Mouse (Mus musculus) small intestine, adult 2 months (tissue): ENCODE data around the gene Sema4f. TPM values are rescaled to one million over a fixed set of nuclear protein-coding genes. Genes with fewer than 3 reads are reported as not detected.

ENCODE experiments used
- H3K27ac ChIP-seq: fragments of 200-500 bp; 2 replicates; pipeline ENCODE4 v1.5.1; 2012; ENCODE audit warnings: low read depth, low read length, control low read depth, inconsistent platforms; ENCODE audit not compliant: insufficient read depth
- H3K27me3 ChIP-seq: fragments of 200-500 bp; 2 replicates; pipeline ENCODE4 v1.6.1; 2012; ENCODE audit warnings: mild to moderate bottlenecking, moderate library complexity, low read length, inconsistent platforms; ENCODE audit not compliant: control insufficient read depth, insufficient read depth
- H3K36me3 ChIP-seq: fragments of 200-500 bp; 2 replicates; pipeline ENCODE4 v1.6.1; 2012; ENCODE audit warnings: mild to moderate bottlenecking, low read length, control low read depth, inconsistent platforms; ENCODE audit not compliant: control insufficient read depth, insufficient read depth
- H3K4me1 ChIP-seq: fragments of 200-500 bp; 2 replicates; pipeline ENCODE4 v1.6.1; 2012; ENCODE audit warnings: low read length, inconsistent platforms, mixed read lengths; ENCODE audit not compliant: control insufficient read depth, insufficient read depth, insufficient read length
- H3K4me3 ChIP-seq: fragments of 200-500 bp; 2 replicates; pipeline ENCODE4 v1.5.1; 2012; ENCODE audit warnings: low read depth, mild to moderate bottlenecking, control low read depth, inconsistent platforms, low read length, moderate library complexity
- CTCF ChIP-seq: fragments of 200-500 bp; IDR thresholded peaks from 2 replicates; pipeline ENCODE4 v1.5.1; 2012; ENCODE audit warnings: low read depth, mild to moderate bottlenecking, control low read depth, inconsistent platforms, low read length, moderate library complexity, mixed read lengths; ENCODE audit not compliant: insufficient replicate concordance, insufficient read length; ENCODE audit errors: extremely low read depth
- POLR2A ChIP-seq: fragments of 200-500 bp; IDR thresholded peaks from 2 replicates; pipeline ENCODE4 v1.6.1; 2012; ENCODE audit warnings: low read depth, mild to moderate bottlenecking, control low read depth, inconsistent platforms, low read length, moderate library complexity
- WGBS: fragments of 180-500 bp; shearing (Covaris S2); methylation state at CpG from one replicate; pipeline ENCODE4 v1.1.7; 2018; 5-methylcytosine and 5-hydroxymethylcytosine counted together
- polyA plus RNA-seq: library from polyadenylated mRNA; depleted of rRNA; stranded (reverse); fragments of >200 nt; gene quantifications from 2 replicates; pipeline ENCODE4 v1.2.3, GENCODE M21; 2012

Sema4f gene
- polyA plus RNA-seq, 1 experiment, result 0.29 TPM

- Histone ChIP-seq H3K27ac (no peak overlapping the region), H3K27me3 (no peaks in the 10 kb centered on the region), H3K36me3 (no peaks in the 10 kb centered on the region)
Measured at GRCm38 (mm10) chr6:82921426-82922224, 17.9 kb downstream of the Sema4f start.

GRCm38 (mm10) chr6:82919520-82919919 is 20.0 kb downstream of the Sema4f start:
- Histone ChIP-seq H3K27ac (no peak overlapping the region), H3K4me1 (no peaks in the 10 kb centered on the region), H3K36me3 (no peaks in the 10 kb centered on the region), H3K27me3 (no peaks in the 10 kb centered on the region), H3K4me3 (no peak overlapping the region)
- TF ChIP-seq CTCF (peak; percentile 5; the same call in 1 of the 2 replicates), POLR2A (no peak)
- WGBS, result 51% methylated on average over 8 of the region's 8 CpGs

More at GRCm38 (mm10) chr6:82921426-82922224, 17.9 kb downstream of the Sema4f start:
- TF ChIP-seq POLR2A, result no peak
- TF ChIP-seq CTCF, result no peak
- 61% methylated on average over 9 of the region's 9 CpGs for WGBS
- Histone ChIP-seq H3K4me1 (no peaks in the 10 kb centered on the region), H3K4me3 (no peak overlapping the region)

- H3K36me3 ChIP-seq, result no peaks in the 10 kb centered on the region
- 84% methylated on average over 14 of the region's 14 CpGs for WGBS
- no peaks in the 10 kb centered on the region for H3K27me3 ChIP-seq
- TF ChIP-seq CTCF (no peak), POLR2A (no peak)
- no peaks in the 10 kb centered on the region for H3K4me1 ChIP-seq
- no peak overlapping the region for H3K27ac ChIP-seq
- H3K4me3 ChIP-seq, result no peak overlapping the region
Measured at GRCm38 (mm10) chr6:82918371-82918770, 21.2 kb downstream of the Sema4f start.

GRCm38 (mm10) chr6:82917778-82918129 is 21.8 kb downstream of the Sema4f start:
- no peak overlapping the region for H3K4me3 ChIP-seq
- no peaks in the 10 kb centered on the region for H3K27me3 ChIP-seq
- H3K36me3 ChIP-seq, result no peaks in the 10 kb centered on the region
- TF ChIP-seq POLR2A, result no peak
- TF ChIP-seq CTCF, result peak; percentile 68; the same call in 1 of the 2 replicates
- 18% methylated on average over 8 of the region's 8 CpGs for WGBS
- no peak overlapping the region for H3K27ac ChIP-seq
- no peaks in the 10 kb centered on the region for H3K4me1 ChIP-seq

- H3K36me3 ChIP-seq, result no peaks in the 10 kb centered on the region
- no peak overlapping the region for H3K4me3 ChIP-seq
- no peak overlapping the region for H3K27ac ChIP-seq
- 71% methylated on average over 26 of the region's 26 CpGs for WGBS
- no peaks in the 10 kb centered on the region for H3K4me1 ChIP-seq
- no peaks in the 10 kb centered on the region for H3K27me3 ChIP-seq
- TF ChIP-seq POLR2A, result no peak
- TF ChIP-seq CTCF, result no peak
Measured at GRCm38 (mm10) chr6:82917076-82917777, 22.3 kb downstream of the Sema4f start.

- 83% methylated on average over 4 of the region's 4 CpGs for WGBS
- TF ChIP-seq POLR2A (no peak), CTCF (no peak)
- no peak overlapping the region for H3K27ac ChIP-seq
Measured at GRCm38 (mm10) chr6:82916459-82916858, 23.1 kb downstream of the Sema4f start.

GRCm38 (mm10) chr6:82915889-82916288 is 23.7 kb downstream of the Sema4f start:
- WGBS, result 34% methylated on average over 3 of the region's 3 CpGs
- H3K4me1 ChIP-seq, result no peaks in the 10 kb centered on the region
- no peak overlapping the region for H3K27ac ChIP-seq
- TF ChIP-seq POLR2A, result no peak
- TF ChIP-seq CTCF, result peak; percentile 88; the same call in 1 of the 2 replicates
- H3K36me3 ChIP-seq, result no peaks in the 10 kb centered on the region
- H3K27me3 ChIP-seq, result no peaks in the 10 kb centered on the region
- no peak overlapping the region for H3K4me3 ChIP-seq

More at GRCm38 (mm10) chr6:82916459-82916858, 23.1 kb downstream of the Sema4f start:
- no peaks in the 10 kb centered on the region for H3K27me3 ChIP-seq
- H3K4me1 ChIP-seq, result no peaks in the 10 kb centered on the region
- no peak overlapping the region for H3K4me3 ChIP-seq
- no peaks in the 10 kb centered on the region for H3K36me3 ChIP-seq
